Mouse (Mus musculus) brown adipose tissue, adult 24 weeks (tissue): ENCODE measurements around the gene Hyal3. TPM values are rescaled to one million over a fixed set of nuclear protein-coding genes. Genes with fewer than 3 reads are reported as not detected.
A peak's percentile ranks its signal among the peaks of the same experiment; 100 is the strongest.

Source experiments
- H3K27ac ChIP-seq: fragments of 200-500 bp; replicated peaks from 2 replicates; pipeline ENCODE4 v1.5.1; 2012; ENCODE audit warnings: low read depth, mild to moderate bottlenecking, low read length
- H3K4me1 ChIP-seq: fragments of 200-500 bp; 2 replicates; pipeline ENCODE4 v1.6.1; 2012; ENCODE audit warnings: low read length, mixed read lengths; ENCODE audit not compliant: control insufficient read depth, insufficient read depth, insufficient read length
- H3K4me3 ChIP-seq: fragments of 200-500 bp; 2 replicates; pipeline ENCODE4 v1.5.1; 2012; ENCODE audit warnings: low read depth, mild to moderate bottlenecking, low read length, moderate library complexity; ENCODE audit not compliant: insufficient read depth
- polyA plus RNA-seq: library from polyadenylated mRNA; stranded (reverse); fragments of >200 nt; gene quantifications from 2 replicates; pipeline ENCODE4 v1.2.4, GENCODE M21; 2012; ENCODE audit not compliant: missing spikeins, insufficient read depth, insufficient read length

Hyal3 gene
- polyA plus RNA-seq, 1 experiment, result not detected

DNA sequence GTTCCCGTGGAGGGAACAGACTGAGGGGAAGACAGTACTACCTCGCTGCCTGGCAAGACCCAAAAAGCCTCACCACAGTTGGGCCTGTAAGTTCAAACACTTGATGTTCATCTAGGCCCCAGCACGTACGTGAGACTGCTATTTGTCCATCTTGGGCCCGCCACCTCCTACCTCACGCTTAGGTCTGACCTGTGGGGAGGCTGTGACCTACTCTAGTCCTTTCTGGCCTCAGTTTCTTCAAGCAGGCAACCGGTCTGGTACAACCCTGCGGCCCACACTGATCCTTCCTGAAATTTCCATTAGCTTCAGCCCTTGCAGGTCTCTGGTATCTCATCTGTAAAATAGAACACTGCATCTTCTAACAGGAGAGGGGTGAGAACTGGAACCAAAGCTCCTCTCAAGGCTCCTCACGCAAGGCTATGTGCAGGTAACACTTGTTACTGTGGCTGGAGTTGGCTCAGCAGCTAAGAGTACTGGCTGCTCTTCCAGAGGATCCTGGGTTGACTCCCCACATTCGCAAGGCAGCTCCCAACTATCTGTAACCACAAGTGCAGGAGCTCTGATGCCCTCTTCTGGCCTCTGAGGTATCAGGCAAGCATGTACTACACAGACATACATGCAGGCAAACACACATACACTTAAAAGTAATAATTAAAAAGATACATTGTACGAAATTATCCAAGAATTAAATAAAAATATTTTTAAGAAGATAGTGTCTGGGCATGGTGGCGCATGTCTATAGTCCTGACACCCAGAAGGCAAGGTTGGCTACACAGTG, 44.9 kb downstream of the Hyal3 start:
- H3K4me1 ChIP-seq, result peaks cover 41% of the 10 kb centered on the region
- H3K27ac ChIP-seq, result peak overlapping the region; percentile 86

GRCm38 (mm10) chr9:107626158-107626843, 45.7 kb downstream of the Hyal3 start:
- H3K4me3 ChIP-seq, result peak overlapping the region; percentile 21
- peak overlapping the region; percentile 83 for H3K27ac ChIP-seq
- peaks cover 40% of the 10 kb centered on the region for H3K4me1 ChIP-seq

More for the DNA sequence above, 44.9 kb downstream of the Hyal3 start:
- 0 out of 2 replicates have a peak overlapping the region, but pooled peaks have one; percentile 17 for H3K4me3 ChIP-seq

DNA sequence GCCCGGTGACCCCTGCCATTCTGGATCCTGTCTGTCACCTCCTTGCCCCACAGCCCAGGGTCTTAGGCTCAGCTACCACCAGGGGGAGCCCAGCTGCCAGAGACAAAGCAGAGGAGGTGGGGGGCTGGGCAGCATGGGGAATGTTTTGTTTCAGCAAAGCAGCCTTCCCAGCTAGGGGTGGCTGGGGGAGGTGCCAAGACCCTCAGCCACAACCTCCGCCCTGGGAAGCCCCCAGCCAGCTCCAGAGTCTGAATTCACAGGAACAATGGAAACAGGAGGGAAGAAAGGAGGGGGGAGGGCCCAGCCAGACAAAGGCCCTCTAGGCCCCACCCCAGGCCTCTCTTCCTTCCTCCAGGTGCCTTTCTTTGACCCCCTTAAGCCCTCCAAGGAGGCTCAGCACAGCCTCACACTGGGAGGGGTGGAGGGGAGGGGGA, 46.2 kb downstream of the Hyal3 start:
- H3K4me3 ChIP-seq, result peak overlapping the region; percentile 21
- peaks cover 43% of the 10 kb centered on the region for H3K4me1 ChIP-seq
- H3K27ac ChIP-seq, result peak overlapping the region; percentile 83

DNA sequence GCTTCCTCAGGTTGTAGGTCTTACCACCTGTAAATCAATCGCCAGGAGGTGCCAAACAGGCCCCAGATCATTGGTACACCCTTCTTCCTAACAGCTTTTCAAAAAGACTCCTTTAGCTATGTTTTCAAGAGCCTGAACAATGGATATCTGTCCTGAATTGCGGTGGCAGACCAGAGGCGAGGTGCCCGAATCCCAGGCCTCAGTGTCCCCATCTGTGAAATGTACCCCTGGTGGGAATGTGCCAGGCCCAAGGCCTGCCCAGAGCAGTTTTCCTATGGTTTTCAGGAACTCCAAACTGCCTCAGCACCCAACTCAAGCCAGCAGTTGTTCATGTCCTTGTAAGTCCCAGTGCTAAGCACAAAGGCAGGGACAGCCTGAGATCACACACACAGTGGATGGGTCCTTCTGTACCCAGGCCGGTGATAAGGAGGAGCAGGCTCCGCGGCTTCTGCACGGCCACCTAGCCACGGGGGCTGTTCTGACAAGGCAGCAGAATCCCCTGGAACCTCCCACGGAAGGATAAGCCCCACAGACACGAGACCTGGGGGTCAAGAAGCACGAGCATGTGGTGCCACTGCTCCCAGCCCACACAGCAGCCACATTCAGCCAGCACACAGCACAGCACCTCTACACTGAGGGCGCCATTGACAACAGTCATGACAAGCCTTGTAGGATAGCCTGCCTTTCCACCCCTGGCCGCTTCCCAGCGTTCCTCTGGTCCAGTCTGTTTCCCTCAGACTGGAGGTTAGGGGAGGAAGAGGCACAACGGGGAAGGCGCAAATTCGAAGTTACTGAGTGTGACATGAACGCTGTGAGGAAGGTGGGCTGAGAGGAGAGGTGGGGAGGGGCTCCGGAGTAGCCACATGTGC, 47.0 kb downstream of the Hyal3 start:
- H3K4me3 ChIP-seq, result peak overlapping the region; percentile 49

GRCm38 (mm10) chr9:107628721-107629410, 48.2 kb downstream of the Hyal3 start:
- Histone ChIP-seq H3K4me1 (peaks cover 42% of the 10 kb centered on the region), H3K4me3 (peak overlapping the region; percentile 49), H3K27ac (peak overlapping the region; percentile 88)

More for the DNA sequence above, 47.0 kb downstream of the Hyal3 start:
- peak overlapping the region; percentile 79 for H3K27ac ChIP-seq
- H3K4me1 ChIP-seq, result peaks cover 46% of the 10 kb centered on the region

DNA sequence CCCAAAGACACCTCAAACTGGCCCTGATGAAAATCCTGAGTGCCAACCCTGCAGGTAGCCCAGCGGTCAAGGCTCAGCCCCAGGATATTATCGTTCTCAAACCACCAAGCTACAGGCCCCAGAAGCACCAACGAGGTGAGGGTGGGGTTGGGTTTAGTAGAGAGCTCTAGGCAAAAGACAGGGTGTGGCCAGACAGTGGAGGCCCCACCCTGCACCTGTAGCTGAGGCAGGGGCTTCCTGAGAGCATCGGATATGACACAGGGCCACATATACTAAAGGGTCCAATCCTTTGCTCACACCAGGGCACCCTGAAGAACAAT, 48.8 kb downstream of the Hyal3 start:
- Histone ChIP-seq H3K27ac (peak overlapping the region; percentile 88), H3K4me1 (peaks cover 38% of the 10 kb centered on the region), H3K4me3 (peak overlapping the region; percentile 24)

- peak overlapping the region; percentile 88 for H3K27ac ChIP-seq
- H3K4me1 ChIP-seq, result peaks cover 35% of the 10 kb centered on the region
- peak overlapping the region; percentile 24 for H3K4me3 ChIP-seq
These were observed 49.3 kb downstream of the Hyal3 start for GRCm38 (mm10) chr9:107629901-107630425.

DNA sequence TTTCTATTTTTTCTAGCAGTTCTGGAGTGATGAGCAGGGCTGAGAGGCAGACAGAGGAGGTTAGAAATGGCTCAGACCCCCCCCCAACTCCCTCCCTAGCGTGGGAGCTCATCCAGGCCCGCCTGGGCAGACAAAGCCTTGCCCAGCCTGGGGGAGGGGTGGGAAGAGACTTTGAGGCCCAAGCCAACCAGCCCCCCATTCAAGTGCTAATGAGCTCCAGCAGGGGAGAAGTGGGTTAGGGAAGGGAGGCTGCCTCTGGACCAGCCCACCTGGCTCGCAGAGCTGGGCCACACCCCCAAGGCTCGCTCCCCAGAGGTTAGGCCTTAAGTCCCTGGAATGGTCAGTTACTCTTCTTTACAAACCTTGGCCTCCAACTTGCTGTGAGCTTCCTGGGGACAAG, 50.0 kb downstream of the Hyal3 start:
- peak overlapping the region; percentile 24; the same call in 1 of the 2 replicates for H3K4me3 ChIP-seq
- H3K27ac ChIP-seq, result peak overlapping the region; percentile 88
- H3K4me1 ChIP-seq, result peaks cover 29% of the 10 kb centered on the region

- H3K4me3 ChIP-seq, result peak overlapping the region; percentile 77
- peak overlapping the region; percentile 88 for H3K27ac ChIP-seq
- peaks cover 29% of the 10 kb centered on the region for H3K4me1 ChIP-seq
These were observed 50.8 kb downstream of the Hyal3 start for GRCm38 (mm10) chr9:107631311-107631826.

DNA sequence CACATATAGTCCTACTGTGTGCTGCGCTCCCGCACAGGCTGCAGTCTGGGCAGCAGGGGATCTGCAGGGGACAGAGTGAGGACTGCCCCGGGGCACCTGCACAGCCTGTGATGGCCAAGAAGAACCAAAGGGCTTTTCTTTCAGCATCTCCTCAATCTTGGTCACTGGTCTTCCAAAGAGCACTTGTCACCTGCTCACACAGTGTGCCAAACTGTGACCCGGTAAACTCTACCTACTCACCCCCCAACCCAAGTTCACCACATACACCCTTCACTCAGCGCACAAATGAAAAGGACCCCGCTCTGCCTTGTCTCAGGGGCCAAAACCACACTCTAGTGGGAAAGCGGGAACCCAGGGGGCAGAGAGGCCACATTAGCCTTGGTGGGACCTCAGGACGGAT, 51.2 kb downstream of the Hyal3 start:
- Histone ChIP-seq H3K27ac (peak overlapping the region; percentile 88), H3K4me3 (peak overlapping the region; percentile 77), H3K4me1 (peaks cover 29% of the 10 kb centered on the region)

DNA sequence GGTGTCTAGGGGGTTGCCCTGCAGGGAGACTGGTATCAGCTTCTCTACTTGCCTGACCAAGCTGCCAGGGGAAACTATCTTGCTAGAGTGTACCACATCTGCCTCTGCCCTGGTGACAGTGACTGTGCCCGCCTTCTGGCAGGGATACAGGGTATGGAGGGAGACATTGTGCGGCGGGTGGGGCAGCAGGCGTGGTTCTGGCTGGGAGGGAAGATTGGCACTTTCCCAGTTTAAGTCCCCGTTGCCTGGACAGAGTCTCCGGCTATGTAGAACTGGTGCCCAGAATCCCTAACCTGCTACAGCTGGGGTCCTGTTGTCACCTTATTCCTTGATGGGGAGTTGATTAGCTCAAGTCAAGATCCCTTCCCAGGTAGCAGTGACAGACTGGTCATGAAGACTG, 51.9 kb downstream of the Hyal3 start:
- Histone ChIP-seq H3K4me3 (peak overlapping the region; percentile 77), H3K4me1 (peaks cover 26% of the 10 kb centered on the region)

DNA sequence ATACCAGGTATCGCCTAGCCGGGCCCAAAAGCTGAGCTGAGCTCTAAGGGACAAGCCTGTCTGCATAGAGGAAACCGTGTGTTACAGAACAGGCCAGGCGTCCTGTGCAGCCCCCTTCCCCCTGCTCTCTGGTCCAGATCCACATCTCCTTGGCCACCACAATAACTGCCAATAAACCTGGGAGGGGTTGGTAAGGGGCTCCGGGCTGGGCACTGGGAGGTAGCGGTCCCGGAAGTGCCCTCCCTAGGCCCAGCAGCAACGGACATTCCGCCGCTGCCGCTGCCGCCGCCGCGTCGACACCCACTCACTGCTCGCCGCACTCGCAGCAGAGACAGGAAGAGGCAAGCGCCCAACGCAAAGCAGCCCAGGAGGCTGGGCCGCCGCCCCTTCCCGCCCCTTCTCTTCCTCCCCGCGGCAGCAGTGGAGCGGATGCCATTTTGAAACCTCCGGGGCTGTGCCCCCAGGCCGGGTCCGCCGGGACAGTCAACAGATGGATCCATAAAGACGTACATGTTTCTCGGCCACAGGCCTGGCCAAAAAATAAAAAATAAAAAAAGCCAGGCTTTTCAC, 52.6 kb downstream of the Hyal3 start:
- H3K27ac ChIP-seq, result peak overlapping the region; percentile 95
- H3K4me3 ChIP-seq, result peak overlapping the region; percentile 77
- peaks cover 20% of the 10 kb centered on the region for H3K4me1 ChIP-seq

More for the DNA sequence above, 51.9 kb downstream of the Hyal3 start:
- peak overlapping the region; percentile 88 for H3K27ac ChIP-seq

DNA sequence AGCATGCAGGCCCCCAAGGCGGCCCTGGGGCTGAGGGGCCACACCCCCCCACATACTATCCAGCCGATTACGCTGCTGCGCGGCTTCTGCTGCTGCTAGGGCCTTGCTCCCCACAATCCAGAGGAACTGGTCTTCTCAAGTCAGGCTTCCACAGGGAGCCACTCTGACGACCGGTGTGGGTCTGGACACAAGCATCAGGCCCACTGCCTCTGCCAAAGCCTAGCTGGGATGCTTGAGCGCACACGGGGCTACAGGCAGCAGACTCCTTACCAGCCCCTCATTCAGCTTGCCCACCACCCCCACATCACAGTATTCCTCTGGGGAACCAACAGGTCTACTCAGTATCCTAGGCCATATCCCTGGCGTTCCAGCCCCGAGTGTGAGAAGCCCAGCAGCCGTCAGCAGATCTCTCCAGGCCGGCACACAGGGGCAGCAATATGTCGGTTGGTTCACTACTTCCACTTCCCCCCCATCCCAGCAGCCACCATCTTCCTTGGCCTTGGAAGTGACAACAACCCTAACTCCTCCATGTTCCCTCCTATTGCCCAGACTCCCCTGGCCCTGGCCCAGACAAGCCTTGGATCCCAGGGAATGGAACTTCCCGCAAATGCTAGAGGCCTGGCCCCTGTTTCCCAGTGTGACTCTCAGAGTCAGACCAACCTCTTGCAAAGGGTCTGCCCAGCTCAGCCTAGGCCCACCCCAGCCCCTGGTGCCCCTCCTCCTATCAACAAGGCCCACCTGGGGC, 53.2 kb downstream of the Hyal3 start:
- peak overlapping the region; percentile 77 for H3K4me3 ChIP-seq
- H3K4me1 ChIP-seq, result peaks cover 20% of the 10 kb centered on the region
- peak overlapping the region; percentile 95 for H3K27ac ChIP-seq
